Mouse (Mus musculus): ENCODE measurements around the gene Pald1.

DNA sequence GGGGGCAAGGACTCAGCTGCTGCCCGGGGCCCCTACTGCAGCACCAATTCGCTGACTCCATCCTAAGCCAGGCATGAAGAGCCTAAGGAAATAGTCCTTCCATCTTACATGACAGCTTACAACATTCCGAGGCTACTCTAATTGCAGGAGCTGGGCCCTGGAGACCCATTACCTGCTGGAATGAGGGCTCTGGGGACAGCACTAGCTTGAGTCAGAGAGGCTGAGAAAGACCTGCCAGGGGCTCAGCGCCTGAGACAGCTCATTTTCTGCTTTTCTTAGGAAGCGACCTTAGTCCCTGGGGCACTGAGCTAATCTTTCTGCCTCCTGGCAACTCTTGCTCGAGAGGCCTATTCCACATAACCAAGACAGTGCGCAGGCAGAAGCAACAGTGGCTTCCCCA lies 54.4 kb downstream of the Pald1 start:
- TF ChIP-seq CTCF (IDR thresholded peaks at IDR 0.05; ENCODE audit: borderline replicate concordance, extremely low read depth, insufficient read depth, insufficient read length) (no peak), POLR2A (IDR thresholded peaks at IDR 0.05; ENCODE audit: borderline replicate concordance, extremely low read depth, insufficient read depth, insufficient read length, poor library complexity, severe bottlenecking) (no peak)

All from brain, embryonic 14.5 days (tissue).